Mouse (Mus musculus) liver, postnatal 0 days (tissue): ENCODE results near the gene Fcgr1. TPM values are rescaled to one million over a fixed set of nuclear protein-coding genes. Genes with fewer than 3 reads are reported as not detected.
"Not testable (repeated sequence)": the region's sequence is repeated elsewhere in the genome, so short reads cannot be mapped to it uniquely, and the experiment has no call there.

Experiments
- ATAC-seq: fragments of 200-750 bp; cut with Nextera tagmentation; 2 replicates; pipeline ENCODE4 v1.8.0; 2017; ENCODE audit warnings: mild to moderate bottlenecking, moderate library complexity
- DNase-seq: peaks from one replicate; pipeline ENCODE4 v3.0.0-alpha.2; 2016
- H3K27ac ChIP-seq: fragments of 300-500 bp; sonication (generic); 2 replicates; pipeline ENCODE4 v1.5.1; 2014; ENCODE audit warnings: antibody characterized with exemption, moderate library complexity, mild to moderate bottlenecking, low read depth
- H3K27me3 ChIP-seq: fragments of 300-500 bp; sonication (generic); 2 replicates; pipeline ENCODE4 v1.6.1; 2014; ENCODE audit warnings: low read length, control low read depth, mixed read lengths; ENCODE audit not compliant: insufficient read depth
- H3K36me3 ChIP-seq: fragments of 300-500 bp; sonication (generic); replicated peaks from 2 replicates; pipeline ENCODE4 v1.6.1; 2014; ENCODE audit warnings: mild to moderate bottlenecking, control low read depth, low read length, moderate library complexity, mixed read lengths; ENCODE audit not compliant: insufficient read depth
- H3K4me1 ChIP-seq: fragments of 300-500 bp; sonication (generic); 2 replicates; pipeline ENCODE4 v1.6.1; 2014; ENCODE audit warnings: antibody characterized with exemption, mild to moderate bottlenecking, control low read depth; ENCODE audit not compliant: insufficient read depth
- H3K4me2 ChIP-seq: fragments of 300-500 bp; sonication (generic); 2 replicates; pipeline ENCODE4 v1.6.1; 2014; ENCODE audit warnings: low read depth, mild to moderate bottlenecking, low read length, moderate library complexity, mixed read lengths
- H3K4me3 ChIP-seq: fragments of 300-500 bp; sonication (generic); 2 replicates; pipeline ENCODE4 v1.5.1; 2014; ENCODE audit warnings: low read depth, low read length
- H3K9ac ChIP-seq: fragments of 300-500 bp; sonication (generic); replicated peaks from 2 replicates; pipeline ENCODE4 v1.6.1; 2014; ENCODE audit warnings: mild to moderate bottlenecking, moderate library complexity
- H3K9me3 ChIP-seq: fragments of 300-500 bp; sonication (generic); 2 replicates; pipeline ENCODE4 v1.6.1; 2016; ENCODE audit warnings: mild to moderate bottlenecking, control low read depth, low read length, mixed read lengths
- CTCF ChIP-seq: sonication (generic); IDR thresholded peaks from 2 replicates; pipeline ENCODE4 v1.5.1; 2016; ENCODE audit warnings: antibody characterized with exemption, low read depth
- EP300 ChIP-seq: IDR thresholded peaks from 2 replicates; pipeline ENCODE4 v1.6.1; 2016; ENCODE audit warnings: antibody characterized with exemption, low read depth, mild to moderate bottlenecking
- WGBS: fragments of 180-500 bp; shearing (Covaris S2); extraction: QIAGEN DNeasy Blood & Tissue Kit; methylation state at CpG from one replicate; pipeline ENCODE4 v1.1.7; 2014; ENCODE audit not compliant: insufficient replicate concordance; 5-methylcytosine and 5-hydroxymethylcytosine counted together
- polyA plus RNA-seq: library from polyadenylated mRNA; unstranded; fragments of >200 nt; fragmentation: Nextera tagmentation; extraction: Ambion mirVana; gene quantifications from 2 replicates; pipeline ENCODE4 v1.2.1, GENCODE M21; 2015

The Fcgr1 gene
- polyA plus RNA-seq, 1 experiment from 2014 or later, result 6.2 TPM

DNA sequence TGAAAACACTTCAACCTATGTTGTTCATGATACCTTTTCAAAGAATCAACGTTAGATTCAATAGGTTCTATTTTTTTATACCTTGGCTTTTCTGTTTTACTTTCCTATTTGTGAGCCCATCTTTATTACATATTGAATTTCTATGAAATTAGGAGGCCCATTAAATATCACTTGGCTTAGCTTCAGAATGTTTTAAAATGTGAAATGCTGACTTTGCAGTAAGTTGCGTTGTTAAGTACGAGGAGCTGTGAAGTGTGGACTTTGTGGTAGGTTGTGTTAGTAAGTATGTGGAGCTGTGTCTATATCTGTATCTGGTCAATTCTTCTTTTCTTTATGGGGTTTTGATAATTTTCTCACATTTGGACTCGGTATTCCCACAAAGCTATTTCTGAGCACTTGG is 4.6 kb upstream of the Fcgr1 start:
- no peaks in the 10 kb centered on the region for H3K36me3 ChIP-seq
- no peak overlapping the region for H3K4me3 ChIP-seq
- H3K27ac ChIP-seq, result no peak overlapping the region
- WGBS, result 84% methylated on average over 4 of the region's 4 CpGs
- H3K4me1 ChIP-seq, result peaks cover 2% of the 10 kb centered on the region; the same call in 1 of the 2 replicates
- H3K27me3 ChIP-seq, result no peaks in the 10 kb centered on the region
- DNase-seq (no peak), ATAC-seq (no peak)
- H3K9ac ChIP-seq, result no peak overlapping the region
- no peak overlapping the region for H3K4me2 ChIP-seq
- TF ChIP-seq CTCF, result no peak
- TF ChIP-seq EP300, result no peak
- H3K9me3 ChIP-seq, result no peaks in the 10 kb centered on the region

DNA sequence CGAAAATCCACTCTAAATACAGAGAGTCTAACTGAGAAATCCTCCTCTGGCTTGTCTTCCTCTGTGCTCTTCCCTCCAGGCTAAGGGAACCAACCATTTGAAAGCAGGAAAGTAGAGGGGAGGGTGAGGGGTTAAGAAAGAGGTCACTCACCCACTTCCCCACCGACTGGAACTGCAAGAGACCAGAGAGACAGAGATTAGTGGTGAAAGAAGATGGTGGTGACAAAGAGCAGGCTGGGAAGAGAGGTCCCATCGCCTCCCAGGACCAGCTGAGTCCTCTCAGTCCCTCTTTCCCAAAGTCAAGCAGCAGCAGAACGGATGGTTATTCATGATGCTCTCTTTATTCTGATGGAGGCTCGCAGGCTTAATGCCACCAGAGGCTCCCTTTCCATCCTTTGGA is 401 bp downstream of the Fcgr1 start:
- DNase-seq (no peak), ATAC-seq (0 out of 2 replicates have a peak, but pooled peaks have one; percentile 12)
- H3K4me2 ChIP-seq, result peak overlapping the region; percentile 13; the same call in 1 of the 2 replicates
- H3K36me3 ChIP-seq, result no peaks in the 10 kb centered on the region
- no peaks in the 10 kb centered on the region for H3K9me3 ChIP-seq
- H3K4me1 ChIP-seq, result 0 out of 2 replicates have a peak, but pooled peaks cover 2% of the 10 kb centered on the region
- no peak overlapping the region for H3K9ac ChIP-seq
- TF ChIP-seq CTCF (no peak), EP300 (no peak)
- WGBS, result 36% methylated on average over 5 of the region's 5 CpGs
- H3K27ac ChIP-seq, result peak overlapping the region; percentile 62
- H3K27me3 ChIP-seq, result no peaks in the 10 kb centered on the region
- no peak overlapping the region for H3K4me3 ChIP-seq

GRCm38 (mm10) chr3:96292641-96293040 is 1.1 kb downstream of the Fcgr1 start:
- H3K36me3 ChIP-seq, result no peaks in the 10 kb centered on the region
- no peak overlapping the region for H3K4me2 ChIP-seq
- H3K4me3 ChIP-seq, result 0 out of 2 replicates have a peak overlapping the region, but pooled peaks have one; percentile 5
- TF ChIP-seq EP300 (no peak), CTCF (no peak)
- ATAC-seq (no peak), DNase-seq (no peak)
- 0 out of 2 replicates have a peak, but pooled peaks cover 2% of the 10 kb centered on the region for H3K4me1 ChIP-seq
- no peaks in the 10 kb centered on the region for H3K27me3 ChIP-seq
- no peaks in the 10 kb centered on the region for H3K9me3 ChIP-seq
- 65% methylated on average over 6 of the region's 6 CpGs for WGBS
- H3K9ac ChIP-seq, result 0 out of 2 replicates have a peak overlapping the region, but pooled peaks have one; percentile 30
- H3K27ac ChIP-seq, result no peak overlapping the region

GRCm38 (mm10) chr3:96290727-96291126 is 3.0 kb downstream of the Fcgr1 start:
- not testable (repeated sequence) for H3K9me3 ChIP-seq, H3K9ac ChIP-seq, H3K27me3 ChIP-seq, H3K4me3 ChIP-seq, H3K36me3 ChIP-seq, H3K4me1 ChIP-seq, H3K27ac ChIP-seq, ATAC-seq, H3K4me2 ChIP-seq, DNase-seq
- WGBS, result 70% methylated on average over 3 of the region's 3 CpGs

GRCm38 (mm10) chr3:96289201-96289600 is 4.6 kb downstream of the Fcgr1 start:
- no peak for ATAC-seq
- no peaks in the 10 kb centered on the region for H3K36me3 ChIP-seq
- no peaks in the 10 kb centered on the region for H3K9me3 ChIP-seq
- H3K27me3 ChIP-seq, result no peaks in the 10 kb centered on the region; the same call in 1 of the 2 replicates
- no peak overlapping the region for H3K4me2 ChIP-seq
- no peak for DNase-seq
- no peak overlapping the region for H3K27ac ChIP-seq
- no peak for TF ChIP-seq EP300
- TF ChIP-seq CTCF, result no peak
- no peak overlapping the region for H3K4me3 ChIP-seq
- 79% methylated on average over 3 of the region's 3 CpGs for WGBS
- peaks cover 2% of the 10 kb centered on the region; the same call in 1 of the 2 replicates for H3K4me1 ChIP-seq
- H3K9ac ChIP-seq, result no peak overlapping the region

- H3K4me1 ChIP-seq, DNase-seq, H3K4me2 ChIP-seq, ATAC-seq, H3K4me3 ChIP-seq, H3K9ac ChIP-seq, H3K9me3 ChIP-seq, H3K27me3 ChIP-seq, H3K27ac ChIP-seq, H3K36me3 ChIP-seq: not testable (repeated sequence)
- peak; percentile 89 for TF ChIP-seq CTCF
- 90% methylated on average over 11 of the region's 11 CpGs for WGBS
These were observed 6.4 kb downstream of the Fcgr1 start for GRCm38 (mm10) chr3:96287334-96287733.

DNA sequence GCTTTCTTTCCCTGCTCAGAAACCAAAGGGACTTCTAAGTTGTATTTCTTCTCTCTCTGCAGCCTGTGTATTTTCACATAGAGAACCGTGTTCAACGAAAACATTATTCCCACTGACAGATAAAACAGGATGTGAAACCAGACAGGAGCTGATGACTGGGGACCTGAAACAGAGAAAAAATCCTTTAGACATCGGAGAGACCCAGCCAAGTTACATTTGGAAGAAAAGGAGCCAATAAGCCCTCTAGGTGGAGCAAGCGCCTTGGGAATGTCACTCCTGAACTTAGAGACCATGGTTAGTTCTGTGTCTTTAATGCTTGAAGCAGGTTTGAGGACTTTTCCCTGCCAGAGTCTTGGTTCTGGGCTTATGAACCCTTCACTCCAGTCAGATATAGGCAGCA is 9.3 kb downstream of the Fcgr1 start:
- H3K4me1 ChIP-seq, result peaks cover 5% of the 10 kb centered on the region; the same call in 1 of the 2 replicates
- no peak overlapping the region for H3K27ac ChIP-seq
- H3K4me2 ChIP-seq, result 0 out of 2 replicates have a peak overlapping the region, but pooled peaks have one; percentile 7
- no peaks in the 10 kb centered on the region for H3K9me3 ChIP-seq
- peaks cover 3% of the 10 kb centered on the region; the same call in 1 of the 2 replicates for H3K27me3 ChIP-seq
- DNase-seq (no peak), ATAC-seq (no peak)
- H3K4me3 ChIP-seq, result no peak overlapping the region
- WGBS, result 16% methylated on average over 4 of the region's 4 CpGs
- no peak overlapping the region for H3K9ac ChIP-seq
- TF ChIP-seq CTCF (peak; percentile 62), EP300 (no peak)
- no peaks in the 10 kb centered on the region for H3K36me3 ChIP-seq
